Mouse (Mus musculus): ENCODE data around the gene Gabra6.

DNA sequence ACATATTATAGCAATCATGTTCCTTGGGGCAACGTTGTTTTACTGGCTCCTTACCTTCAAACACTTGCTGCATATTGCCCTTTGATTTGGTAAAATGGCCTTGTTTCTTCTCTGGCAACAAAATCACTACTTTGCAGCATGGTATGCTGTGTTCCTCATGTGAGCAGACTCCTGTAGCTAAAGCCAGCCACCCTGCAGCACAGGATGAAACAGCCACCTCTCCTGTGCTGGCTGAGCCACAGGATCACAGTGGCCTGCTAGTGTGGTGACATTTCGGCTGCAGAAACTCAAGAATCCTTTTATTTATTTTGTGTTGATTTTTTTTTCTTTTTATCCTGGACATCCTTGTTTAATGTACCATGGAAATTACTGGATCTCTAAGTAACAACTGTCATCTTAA, 11.8 kb downstream of the Gabra6 start:
- TF ChIP-seq CTCF (IDR thresholded peaks at IDR 0.05; ENCODE audit: borderline replicate concordance, extremely low read depth, insufficient read depth, insufficient read length), result no peak
- no peak for TF ChIP-seq POLR2A (IDR thresholded peaks at IDR 0.05; ENCODE audit: borderline replicate concordance, extremely low read depth, insufficient read depth, insufficient read length, poor library complexity, severe bottlenecking)

Measured in brain, embryonic 14.5 days (tissue).